Mouse (Mus musculus) lung, postnatal 10 days (tissue): Measurements from ENCODE around the gene Arhgap25.
"Not testable (repeated sequence)": the region's sequence is repeated elsewhere in the genome, so short reads cannot be mapped to it uniquely, and the experiment has no call there.

Experiments used
- DNase-seq: peaks from one replicate; pipeline ENCODE4 v3.0.0; 2021

Gene Arhgap25

GRCm38 (mm10) chr6:87535651-87536050 lies 2.6 kb upstream of the Arhgap25 start:
- DNase-seq: peak; percentile 43

- peak; percentile 19 for DNase-seq
Observed at GRCm38 (mm10) chr6:87534855-87535575, 2.0 kb upstream of the Arhgap25 start.

GRCm38 (mm10) chr6:87531456-87532015 lies 1.5 kb downstream of the Arhgap25 start:
- DNase-seq: no peak

- no peak for DNase-seq
Observed at GRCm38 (mm10) chr6:87530386-87530785, 2.7 kb downstream of the Arhgap25 start.

- no peak for DNase-seq
Observed at GRCm38 (mm10) chr6:87527846-87528557, 5.1 kb downstream of the Arhgap25 start.

- no peak for DNase-seq
Observed at GRCm38 (mm10) chr6:87527366-87527765, 5.7 kb downstream of the Arhgap25 start.

- no peak for DNase-seq
Observed at GRCm38 (mm10) chr6:87525126-87525525, 7.9 kb downstream of the Arhgap25 start.

GRCm38 (mm10) chr6:87524281-87524680 lies 8.8 kb downstream of the Arhgap25 start:
- no peak for DNase-seq

- DNase-seq: no peak
Observed at GRCm38 (mm10) chr6:87523736-87524135, 9.3 kb downstream of the Arhgap25 start.

- DNase-seq: no peak
Observed at GRCm38 (mm10) chr6:87523085-87523484, 10.0 kb downstream of the Arhgap25 start.

GRCm38 (mm10) chr6:87522236-87522635 lies 10.8 kb downstream of the Arhgap25 start:
- peak; percentile 76 for DNase-seq

- DNase-seq: not testable (repeated sequence)
Observed at GRCm38 (mm10) chr6:87521705-87522104, 11.4 kb downstream of the Arhgap25 start.

GRCm38 (mm10) chr6:87520572-87520971 lies 12.5 kb downstream of the Arhgap25 start:
- DNase-seq: no peak

- DNase-seq: no peak
Observed at GRCm38 (mm10) chr6:87519809-87520208, 13.2 kb downstream of the Arhgap25 start.

- no peak for DNase-seq
Observed at GRCm38 (mm10) chr6:87518622-87519021, 14.4 kb downstream of the Arhgap25 start.

GRCm38 (mm10) chr6:87517753-87518409 lies 15.2 kb downstream of the Arhgap25 start:
- no peak for DNase-seq

- no peak for DNase-seq
Observed at GRCm38 (mm10) chr6:87514321-87514720, 18.7 kb downstream of the Arhgap25 start.

GRCm38 (mm10) chr6:87513046-87513767 lies 19.9 kb downstream of the Arhgap25 start:
- peak; percentile 84 for DNase-seq

GRCm38 (mm10) chr6:87510999-87511398 lies 22.1 kb downstream of the Arhgap25 start:
- no peak for DNase-seq

- no peak for DNase-seq
Observed at GRCm38 (mm10) chr6:87509806-87510205, 23.3 kb downstream of the Arhgap25 start.

GRCm38 (mm10) chr6:87504875-87505274 lies 28.2 kb downstream of the Arhgap25 start:
- no peak for DNase-seq

GRCm38 (mm10) chr6:87503976-87504375 lies 29.1 kb downstream of the Arhgap25 start:
- no peak for DNase-seq

- no peak for DNase-seq
Observed at GRCm38 (mm10) chr6:87503536-87503935, 29.5 kb downstream of the Arhgap25 start.
